Mouse (Mus musculus): ENCODE data around the gene Emc6.

DNA sequence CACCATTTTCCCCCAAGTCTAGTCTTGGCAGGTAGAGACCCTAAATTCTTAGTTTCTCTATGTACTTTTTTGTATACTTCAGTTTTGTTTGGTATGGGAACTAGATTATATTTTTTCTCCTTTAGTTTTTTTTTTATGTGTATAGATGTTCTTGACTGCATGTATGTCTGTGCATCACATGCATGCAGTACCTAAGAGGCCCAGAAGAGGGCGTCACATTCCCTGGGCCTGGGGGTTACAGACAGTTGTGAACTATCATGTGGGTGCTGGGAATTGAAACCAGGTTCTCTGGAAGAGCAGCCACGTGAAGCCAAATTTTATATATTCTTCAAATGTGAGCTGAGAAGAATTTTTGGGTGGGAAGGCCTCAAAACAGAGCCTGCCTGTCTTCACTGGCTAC is 42.8 kb upstream of the Emc6 start:
- TF ChIP-seq POLR2A (IDR thresholded peaks at IDR 0.05; ENCODE audit: low read depth, low read length): no peak
- no peak for TF ChIP-seq CTCF (IDR thresholded peaks at IDR 0.05; ENCODE audit: borderline replicate concordance, insufficient read depth, low read length)

Data from embryonic fibroblast, embryonic 13.5 days (primary cell).